Mouse (Mus musculus): ENCODE results near the gene Grid2.

The Grid2 gene

GRCm38 (mm10) chr6:64063858-64064257 lies 808.2 kb downstream of the Grid2 start:
- peak in 1 of 2 experiments; percentile 28 for DNase-seq (ENCODE audit: low spot score in 2 of 2)

DNA sequence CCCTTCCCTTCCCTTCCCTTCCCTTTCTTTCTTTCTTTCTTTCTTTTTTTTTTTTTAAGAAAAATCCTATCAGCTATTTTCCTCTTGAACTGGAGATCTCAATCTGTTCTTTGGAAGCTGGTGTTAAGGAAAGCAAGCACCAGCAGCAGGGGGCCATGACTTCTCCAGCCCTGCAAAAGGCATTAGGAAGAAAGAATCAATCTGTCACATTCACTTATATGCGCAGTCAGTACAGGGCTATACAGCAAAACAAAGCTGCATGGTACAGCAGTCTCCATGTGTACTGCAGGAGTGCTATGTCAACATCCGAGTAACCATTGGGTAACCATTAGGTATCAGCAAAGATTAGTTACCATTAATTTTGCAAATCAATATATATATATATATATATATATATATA lies 809.0 kb downstream of the Grid2 start:
- no peak for DNase-seq (ENCODE audit: low spot score in 2 of 2)

- DNase-seq (ENCODE audit: low spot score in 2 of 2), result no peak
These were observed 817.7 kb downstream of the Grid2 start for GRCm38 (mm10) chr6:64073406-64073805.

DNA sequence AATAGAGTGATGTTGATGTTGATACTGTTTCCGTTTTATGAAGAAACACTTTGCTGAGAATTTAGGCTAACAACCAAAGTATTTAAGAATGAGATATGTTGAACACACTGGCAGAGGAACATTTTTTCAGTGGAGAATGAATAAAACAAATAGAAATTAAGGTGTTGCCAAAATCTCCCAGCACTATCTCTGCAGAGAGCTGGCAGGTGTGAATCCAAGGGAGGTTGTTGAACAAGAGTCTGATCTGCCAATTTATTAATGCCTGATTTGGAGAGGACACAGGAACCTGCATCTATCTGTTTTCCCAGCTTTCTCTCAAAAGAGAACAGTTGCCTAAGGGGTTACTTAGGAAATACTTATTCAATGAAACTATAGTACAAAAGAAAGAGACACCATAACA lies 822.2 kb downstream of the Grid2 start:
- no peak for DNase-seq (ENCODE audit: low spot score in 2 of 2)

GRCm38 (mm10) chr6:64098662-64099061 lies 843.0 kb downstream of the Grid2 start:
- no peak for DNase-seq (ENCODE audit: low spot score in 2 of 2)

DNA sequence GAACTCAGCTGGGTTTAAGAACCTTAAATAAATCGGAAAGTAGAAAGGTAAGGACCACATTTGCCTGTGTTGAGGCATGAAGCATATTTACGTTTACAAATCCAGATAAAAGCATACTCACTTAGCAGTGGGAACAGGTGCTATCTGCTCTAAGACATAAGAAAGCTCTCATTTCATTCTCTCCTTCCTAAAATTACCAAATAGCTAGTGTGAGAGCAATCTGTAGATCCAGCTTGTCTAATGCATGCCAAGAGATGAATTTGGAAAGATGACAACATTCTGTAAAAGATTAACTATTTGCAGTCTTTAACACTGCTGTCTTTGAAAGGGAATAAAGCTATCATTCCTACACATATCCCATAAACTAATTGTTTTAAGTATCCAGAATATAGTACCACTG lies 858.9 kb downstream of the Grid2 start:
- DNase-seq (ENCODE audit: low spot score in 2 of 2), result no peak

DNA sequence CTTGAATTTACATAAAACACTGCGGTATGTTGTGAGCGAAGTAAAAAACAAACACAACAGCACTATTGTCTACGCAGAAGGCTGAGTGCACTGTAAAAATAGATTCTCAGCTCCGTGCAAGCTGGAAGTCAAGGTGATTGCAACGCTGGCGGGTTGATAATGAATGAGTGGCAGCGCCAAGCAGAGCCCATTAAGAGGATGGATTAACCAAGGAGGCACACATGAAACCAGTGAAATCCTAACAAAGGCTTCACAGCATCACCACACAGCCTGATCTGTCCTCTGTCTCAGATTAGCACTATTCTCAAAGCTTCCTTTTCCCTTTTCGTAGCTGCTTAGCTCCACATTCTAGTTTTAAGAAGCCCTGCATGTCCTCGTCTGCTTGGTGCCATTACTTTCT lies 880.6 kb downstream of the Grid2 start:
- no peak for DNase-seq (ENCODE audit: low spot score in 2 of 2)

DNA sequence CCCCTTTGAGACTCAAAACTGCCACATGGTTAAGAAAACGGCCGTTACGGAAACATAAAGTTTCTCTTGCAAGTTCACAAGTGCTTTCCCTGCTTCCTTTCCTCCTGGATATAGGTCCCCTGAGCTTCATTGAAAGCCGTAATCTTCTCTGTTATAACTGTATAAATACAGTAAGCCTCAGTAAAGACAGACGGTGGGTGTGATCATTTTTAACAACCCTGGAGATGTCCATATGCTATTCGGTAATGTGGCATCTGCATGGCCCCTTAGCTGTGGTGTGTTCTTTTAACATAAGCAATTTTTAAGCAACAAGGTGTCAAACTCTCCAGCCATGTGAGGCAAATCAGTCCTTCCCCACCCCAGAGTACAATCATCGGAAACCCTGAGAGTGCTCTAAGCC lies 892.9 kb downstream of the Grid2 start:
- DNase-seq (ENCODE audit: low spot score in 2 of 2), result no peak

- DNase-seq (ENCODE audit: low spot score in 2 of 2), result no peak
These were observed 919.4 kb downstream of the Grid2 start for GRCm38 (mm10) chr6:64174995-64175612.

- no peak for DNase-seq (ENCODE audit: low spot score in 2 of 2)
These were observed 938.0 kb downstream of the Grid2 start for GRCm38 (mm10) chr6:64193646-64194045.

- DNase-seq (ENCODE audit: low spot score in 2 of 2), result peak in 1 of 2 experiments; percentile 18
These were observed 946.9 kb downstream of the Grid2 start for GRCm38 (mm10) chr6:64202396-64203122.

GRCm38 (mm10) chr6:64236351-64236750 lies 980.7 kb downstream of the Grid2 start:
- DNase-seq (ENCODE audit: low spot score in 2 of 2), result peak; percentile 55

DNA sequence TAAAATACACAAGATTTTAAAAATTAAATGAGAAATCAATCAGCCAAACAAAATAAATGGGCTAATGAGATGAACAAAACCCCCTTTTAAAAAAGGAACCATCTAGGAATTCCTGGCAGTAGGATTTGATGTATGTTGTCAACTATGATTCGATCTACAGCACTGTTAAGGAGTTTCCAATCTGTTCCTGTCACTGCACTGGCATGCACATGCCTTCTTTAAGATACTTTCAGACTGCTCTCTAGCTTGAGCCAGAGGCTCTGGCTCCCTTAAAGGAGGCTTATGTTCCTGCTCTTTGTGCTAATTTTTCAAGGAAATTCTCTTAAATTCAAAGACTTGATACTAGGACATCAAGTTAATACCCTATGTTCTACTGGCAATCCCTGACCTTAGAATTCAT lies 984.9 kb downstream of the Grid2 start:
- no peak for DNase-seq (ENCODE audit: low spot score in 2 of 2)

- DNase-seq (ENCODE audit: low spot score in 2 of 2), result no peak
These were observed 990.3 kb downstream of the Grid2 start for GRCm38 (mm10) chr6:64245951-64246350.

- no peak for DNase-seq (ENCODE audit: low spot score in 2 of 2)
These were observed 995.4 kb downstream of the Grid2 start for GRCm38 (mm10) chr6:64251041-64251440.

DNA sequence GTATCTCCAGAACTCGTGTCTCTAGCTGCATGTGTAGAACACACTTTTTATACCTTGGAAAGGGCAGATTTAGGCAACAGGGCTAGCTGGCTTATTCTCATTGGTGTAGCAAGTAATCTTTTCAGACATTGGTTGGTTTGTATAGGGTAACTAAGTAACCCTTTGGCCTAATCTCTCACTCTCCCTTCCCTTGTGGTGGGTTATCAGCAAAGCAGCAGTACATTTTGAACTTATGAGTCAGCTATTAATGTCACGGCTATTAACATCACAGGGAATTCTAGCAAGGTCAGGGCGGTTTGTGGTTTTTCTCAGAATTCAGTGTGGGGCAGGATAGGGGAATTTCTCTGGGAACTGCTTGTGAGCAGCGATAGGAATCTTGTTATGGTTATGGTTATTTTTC lies 1007.8 kb downstream of the Grid2 start:
- DNase-seq (ENCODE audit: low spot score in 2 of 2), result no peak

GRCm38 (mm10) chr6:64264224-64264623 lies 1008.5 kb downstream of the Grid2 start:
- DNase-seq (ENCODE audit: low spot score in 2 of 2), result no peak

DNA sequence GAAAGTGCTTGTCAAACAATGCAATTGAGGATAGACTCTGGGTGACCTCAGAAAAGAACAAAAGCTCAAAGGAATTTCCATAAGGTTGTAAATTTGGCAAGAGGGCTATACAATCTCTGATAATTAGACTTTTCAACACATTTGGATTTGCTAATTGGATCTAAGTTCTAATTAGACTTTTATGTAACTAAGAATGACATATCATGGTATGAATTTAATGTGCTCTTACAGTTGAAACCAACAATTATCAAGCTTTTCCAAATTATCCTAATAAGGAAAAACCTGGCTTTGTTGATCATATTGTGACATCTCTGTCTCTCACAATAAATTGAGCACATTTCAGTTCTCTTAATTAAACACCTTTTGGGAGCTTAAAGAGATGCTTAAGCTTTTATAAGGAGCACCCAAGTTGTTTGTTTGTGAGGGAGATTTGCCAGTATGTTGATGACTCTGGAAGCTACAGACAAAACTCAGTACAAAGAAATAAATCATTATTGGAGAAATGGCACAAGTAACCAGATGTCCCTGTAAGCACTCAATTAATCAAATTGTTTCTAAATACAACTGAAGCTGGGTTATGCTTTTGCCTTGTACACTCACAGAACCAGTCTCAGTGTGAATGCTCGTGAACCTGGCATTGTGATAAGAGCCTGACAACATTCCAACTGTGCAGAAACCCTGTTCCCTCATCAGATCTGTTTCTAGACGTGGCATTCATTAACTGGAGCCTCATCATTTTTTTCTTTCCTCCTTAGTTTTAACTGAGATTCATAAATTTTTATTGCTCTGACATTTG lies 1018.8 kb downstream of the Grid2 start:
- DNase-seq (ENCODE audit: low spot score in 2 of 2), result no peak

- no peak for DNase-seq (ENCODE audit: low spot score in 2 of 2)
These were observed 1024.3 kb downstream of the Grid2 start for GRCm38 (mm10) chr6:64279927-64280326.

- DNase-seq (ENCODE audit: low spot score in 2 of 2), result no peak
These were observed 1038.1 kb downstream of the Grid2 start for GRCm38 (mm10) chr6:64293761-64294160.

DNA sequence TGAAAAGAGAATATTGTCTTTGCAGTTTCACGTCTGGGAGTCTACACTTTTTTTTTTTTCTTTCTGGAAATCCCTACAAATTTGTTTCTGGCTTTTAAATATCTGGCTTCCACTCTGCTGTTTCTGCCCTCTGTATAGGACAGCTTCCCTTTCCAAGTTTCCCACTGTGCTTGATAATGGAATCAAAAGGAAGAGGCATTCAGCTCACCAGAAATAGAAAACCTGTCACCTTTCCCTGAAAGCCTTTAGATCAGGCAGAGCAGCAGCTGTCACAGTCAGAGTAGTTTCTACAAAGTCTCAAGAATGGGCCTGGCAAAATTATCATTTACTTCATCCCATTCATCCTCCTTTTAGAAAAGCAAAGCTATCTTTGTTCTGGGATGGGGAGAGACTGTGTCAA lies 1042.0 kb downstream of the Grid2 start:
- DNase-seq (ENCODE audit: low spot score in 2 of 2), result no peak

- no peak for DNase-seq (ENCODE audit: low spot score in 2 of 2)
These were observed 1049.2 kb downstream of the Grid2 start for GRCm38 (mm10) chr6:64304709-64305476.
